Mouse (Mus musculus) C2C12 (cell line): ENCODE measurements around the gene Scpep1. TPM values are rescaled to one million over a fixed set of nuclear protein-coding genes. Genes with fewer than 3 reads are reported as not detected.
A peak's percentile ranks its signal among the peaks of the same experiment; 100 is the strongest.

Source experiments
- H3K27me3 ChIP-seq: one replicate; pipeline ENCODE4 v1.6.1; 2011; ENCODE audit not compliant: control insufficient read depth, insufficient read depth, insufficient read length
- H3K36me3 ChIP-seq: one replicate; pipeline ENCODE4 v1.6.1; 2011; ENCODE audit not compliant: control insufficient read depth, insufficient read depth
- H3K4me3 ChIP-seq: one replicate; pipeline ENCODE4 v1.5.1; 2011; ENCODE audit warnings: mild to moderate bottlenecking, control low read depth; ENCODE audit not compliant: poor library complexity, insufficient read depth, severe bottlenecking
- H3K79me2 ChIP-seq: one replicate; pipeline ENCODE4 v1.6.1; 2011; ENCODE audit not compliant: control insufficient read depth, insufficient read depth
- H3K79me3 ChIP-seq: one replicate; pipeline ENCODE4 v1.6.1; 2011; ENCODE audit warnings: low read depth, control low read depth
- H3ac ChIP-seq: one replicate; pipeline ENCODE3; 2011; ENCODE audit warnings: low read depth; ENCODE audit not compliant: control insufficient read depth, insufficient read length
- CEBPB ChIP-seq: IDR thresholded peaks from one replicate; pipeline ENCODE4 v1.6.1; 2011; ENCODE audit warnings: low read depth, mild to moderate bottlenecking, control low read depth, moderate library complexity
- CTCF ChIP-seq: IDR thresholded peaks from one replicate; pipeline ENCODE4 v1.5.1; 2011; ENCODE audit not compliant: control insufficient read depth, insufficient read depth, insufficient read length
- FOSL1 ChIP-seq: IDR thresholded peaks from one replicate; pipeline ENCODE4 v1.8.0; 2011; ENCODE audit warnings: mild to moderate bottlenecking, low read length; ENCODE audit not compliant: poor library complexity, insufficient read depth, severe bottlenecking
- MAX ChIP-seq: IDR thresholded peaks from one replicate; pipeline ENCODE4 v1.6.1; 2011; ENCODE audit warnings: mild to moderate bottlenecking, control low read depth
- MYOD1 ChIP-seq: IDR thresholded peaks from one replicate; pipeline ENCODE4 v1.6.1; 2011; ENCODE audit warnings: low read depth; ENCODE audit not compliant: control insufficient read depth, insufficient read length
- MYOG ChIP-seq: IDR thresholded peaks from one replicate; pipeline ENCODE4 v1.6.1; 2011; ENCODE audit not compliant: control insufficient read depth, insufficient read length; ENCODE audit errors: extremely low read depth
- USF1 ChIP-seq: IDR thresholded peaks from one replicate; pipeline ENCODE4 v1.6.1; 2011; ENCODE audit warnings: low read depth, mild to moderate bottlenecking, control low read depth, moderate library complexity
- polyA plus RNA-seq: library from polyadenylated mRNA; unstranded; fragments of >200 nt; fragmentation: generic; extraction: Trizol; gene quantifications from one replicate; pipeline ENCODE4 v1.2.1, GENCODE M21; 2012; ENCODE audit warnings: missing spikeins

The Scpep1 gene
- polyA plus RNA-seq, 1 experiment, result 84.9 TPM

DNA sequence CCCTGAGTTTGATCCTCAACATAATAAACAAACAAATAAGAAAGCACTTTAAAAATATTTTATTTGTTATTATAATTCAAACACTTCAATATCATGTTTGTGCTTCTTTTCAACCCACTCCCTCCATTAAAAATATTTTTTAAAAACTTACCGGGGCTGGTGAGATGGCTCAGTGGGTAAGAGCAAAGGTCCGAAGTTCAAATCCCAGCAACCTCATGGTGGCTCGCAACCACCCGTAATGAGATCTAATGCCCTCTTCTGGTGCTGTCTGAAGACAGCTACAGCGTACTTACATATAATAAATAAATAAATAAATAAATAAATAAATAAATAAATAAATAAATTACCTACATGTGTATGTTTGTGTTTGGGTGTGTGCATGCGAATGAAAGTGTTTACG lies 47.4 kb downstream of the Scpep1 start:
- H3ac ChIP-seq, result no peak overlapping the region
- TF ChIP-seq MYOG (no peak), USF1 (no peak), MAX (no peak), CEBPB (no peak), FOSL1 (no peak), MYOD1 (no peak), CTCF (no peak)

GRCm38 (mm10) chr11:88905621-88906020 lies 49.6 kb downstream of the Scpep1 start:
- H3K79me2 ChIP-seq, result no peaks in the 10 kb centered on the region
- no peak for TF ChIP-seq MYOD1
- no peak for TF ChIP-seq FOSL1
- no peak for TF ChIP-seq MAX
- no peak for TF ChIP-seq CEBPB
- no peak for TF ChIP-seq USF1
- TF ChIP-seq CTCF, result no peak
- no peak for TF ChIP-seq MYOG

More for the DNA sequence above, 47.4 kb downstream of the Scpep1 start:
- H3K27me3 ChIP-seq, result no peaks in the 10 kb centered on the region
- no peaks in the 10 kb centered on the region for H3K79me2 ChIP-seq
- H3K4me3 ChIP-seq, result no peak overlapping the region
- no peaks in the 10 kb centered on the region for H3K79me3 ChIP-seq
- no peaks in the 10 kb centered on the region for H3K36me3 ChIP-seq

GRCm38 (mm10) chr11:88904080-88904479 lies 51.2 kb downstream of the Scpep1 start:
- no peaks in the 10 kb centered on the region for H3K27me3 ChIP-seq
- H3K79me2 ChIP-seq, result no peaks in the 10 kb centered on the region
- H3K79me3 ChIP-seq, result no peaks in the 10 kb centered on the region
- H3K36me3 ChIP-seq, result no peaks in the 10 kb centered on the region
- no peak overlapping the region for H3K4me3 ChIP-seq
- TF ChIP-seq CTCF, result no peak
- TF ChIP-seq MYOD1, result no peak
- TF ChIP-seq CEBPB, result no peak
- H3ac ChIP-seq, result no peak overlapping the region

More at GRCm38 (mm10) chr11:88905621-88906020, 49.6 kb downstream of the Scpep1 start:
- no peaks in the 10 kb centered on the region for H3K27me3 ChIP-seq
- H3K79me3 ChIP-seq, result no peaks in the 10 kb centered on the region
- no peak overlapping the region for H3K4me3 ChIP-seq
- H3ac ChIP-seq, result no peak overlapping the region
- no peaks in the 10 kb centered on the region for H3K36me3 ChIP-seq

GRCm38 (mm10) chr11:88902762-88903161 lies 52.5 kb downstream of the Scpep1 start:
- Histone ChIP-seq H3K79me2 (no peaks in the 10 kb centered on the region), H3K36me3 (no peaks in the 10 kb centered on the region), H3K27me3 (no peaks in the 10 kb centered on the region), H3ac (no peak overlapping the region), H3K79me3 (no peaks in the 10 kb centered on the region), H3K4me3 (no peak overlapping the region)
- TF ChIP-seq USF1 (no peak), MYOG (no peak)

GRCm38 (mm10) chr11:88901341-88901802 lies 53.9 kb downstream of the Scpep1 start:
- no peaks in the 10 kb centered on the region for H3K79me2 ChIP-seq
- no peaks in the 10 kb centered on the region for H3K27me3 ChIP-seq
- no peak overlapping the region for H3ac ChIP-seq
- H3K4me3 ChIP-seq, result no peak overlapping the region
- no peaks in the 10 kb centered on the region for H3K36me3 ChIP-seq
- H3K79me3 ChIP-seq, result no peaks in the 10 kb centered on the region
- TF ChIP-seq MYOG, result no peak
- peak; percentile 37 for TF ChIP-seq CEBPB

DNA sequence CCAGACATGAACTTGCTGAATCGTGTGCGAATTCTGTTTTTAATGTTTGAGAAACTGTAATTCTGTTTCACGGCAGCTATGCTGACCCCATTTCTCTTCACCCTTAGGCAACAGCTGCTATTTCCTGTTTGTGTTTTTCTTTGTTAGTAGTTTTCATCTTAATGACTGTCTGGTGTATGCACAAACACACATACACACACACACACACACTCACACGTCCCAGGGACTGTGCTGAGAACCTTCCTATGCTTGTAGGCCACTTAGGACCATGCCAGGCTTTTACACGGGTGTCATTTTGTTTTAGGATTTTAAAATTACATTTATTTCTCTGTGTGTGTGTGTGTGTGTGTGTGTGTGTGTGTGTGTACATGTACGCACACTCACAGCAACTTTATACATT lies 55.7 kb downstream of the Scpep1 start:
- no peaks in the 10 kb centered on the region for H3K79me3 ChIP-seq
- H3ac ChIP-seq, result no peak overlapping the region
- H3K27me3 ChIP-seq, result no peaks in the 10 kb centered on the region
- H3K36me3 ChIP-seq, result no peaks in the 10 kb centered on the region
- no peak overlapping the region for H3K4me3 ChIP-seq
- TF ChIP-seq MAX, result no peak
- TF ChIP-seq USF1, result no peak
- no peak for TF ChIP-seq FOSL1
- no peak for TF ChIP-seq MYOG
- no peak for TF ChIP-seq CEBPB
- no peak for TF ChIP-seq MYOD1
- no peak for TF ChIP-seq CTCF
- no peaks in the 10 kb centered on the region for H3K79me2 ChIP-seq
